Comparison of ENCODE assay signal across 10 mouse cellular contexts in genomic region chr10:92333042-92333774, GRCm38 (mm10).
DNase-seq lines count a peak whose midpoint lies in the region; ATAC-seq and TF ChIP-seq lines count a peak whose summit lies in the region.
"Had no signal": no experiment of that assay in that cellular context is flagged by ENCODE, and none has a peak within 500 bp of the region (broad histone marks: within the 10 kb centered on the region; RNA-seq: fewer than 3 reads in every experiment).

No protein-coding gene starts in this region.

- H3K9me3 ChIP-seq in stomach, embryonic 14.5 days (ENCODE audit: control insufficient read depth, low read depth, low read length), result no peaks in the 10 kb centered on the region
- H3K9me3 ChIP-seq in stomach, postnatal 0 days (ENCODE audit: control insufficient read depth, low read length), result no peaks in the 10 kb centered on the region

- no peak overlapping the region for H3K9ac ChIP-seq in stomach, embryonic 14.5 days (replicated peaks; ENCODE audit: low read depth, low read length)
- H3K9ac ChIP-seq in stomach, postnatal 0 days (ENCODE audit: low read length), result no peak overlapping the region

- peak; percentile 37; the same call in 1 of the 2 replicates for ATAC-seq in stomach, embryonic 14.5 days (ENCODE audit: insufficient number of reproducible peaks, insufficient read depth, low FRiP score, low read depth)
- no peak for ATAC-seq in stomach, postnatal 0 days (ENCODE audit: low FRiP score, low TSS enrichment)
- no peak for ATAC-seq in activated CD4-positive, CD25-positive, alpha-beta regulatory T cell, adult 4 months

- no peaks in the 10 kb centered on the region for H3K36me3 ChIP-seq in stomach, embryonic 14.5 days (ENCODE audit: control insufficient read depth, insufficient read depth, low read length)
- no peaks in the 10 kb centered on the region for H3K36me3 ChIP-seq in stomach, postnatal 0 days (ENCODE audit: control insufficient read depth, insufficient read depth, low read length)

- DNase-seq in stomach, postnatal 0 days (ENCODE audit: low spot score), result no peak
- DNase-seq in frontal cortex, adult 2 months (ENCODE audit: extremely low spot score in 1 of 2, low spot score in 1 of 2), result peak; percentile 8 to 19
- DNase-seq in mesoderm, embryonic 11.5 days (ENCODE audit: low read depth, low spot score), result peak; percentile 50
- DNase-seq in adrenal gland, adult 8-10 months, result no peak
- DNase-seq in heart, postnatal 10 days, result no peak
- no peak for DNase-seq in c-Kit-positive CD71-positive TER-119-positive erythroid progenitor cells, embryonic 14.5 days (ENCODE audit: low spot score)
- DNase-seq: cerebellum, adult 9-11 months; gastrocnemius, postnatal 36 days had no signal

- H3K4me3 ChIP-seq in stomach, embryonic 14.5 days (ENCODE audit: low read depth, low read length), result no peak overlapping the region
- H3K4me3 ChIP-seq in stomach, postnatal 0 days (ENCODE audit: low read depth, low read length), result no peak overlapping the region

- intact Hi-C loops in heart, postnatal 10 days (cut with DNase I), result no loop called here

- no peak overlapping the region for H3K4me2 ChIP-seq in stomach, embryonic 14.5 days (replicated peaks; ENCODE audit: low read depth, low read length)
- no peak overlapping the region for H3K4me2 ChIP-seq in stomach, postnatal 0 days (replicated peaks; ENCODE audit: low read depth)

- H3K27me3 ChIP-seq in stomach, embryonic 14.5 days (ENCODE audit: control insufficient read depth, insufficient read depth, low read length), result no peaks in the 10 kb centered on the region
- no peaks in the 10 kb centered on the region for H3K27me3 ChIP-seq in stomach, postnatal 0 days (ENCODE audit: control insufficient read depth, insufficient read depth, low read length)

- WGBS in stomach, embryonic 14.5 days, result 7% methylated on average over 3 of the region's 3 CpGs
- 37% methylated on average over 3 of the region's 3 CpGs for WGBS in stomach, postnatal 0 days

- no peak for TF ChIP-seq EP300 in stomach, postnatal 0 days (optimal IDR thresholded peaks at IDR 0.05)

- TF ChIP-seq CTCF in stomach, postnatal 0 days (IDR thresholded peaks at IDR 0.05; ENCODE audit: low read depth), result no peak

- peaks cover 10% of the 10 kb centered on the region; the same call in 1 of the 2 replicates for H3K4me1 ChIP-seq in stomach, embryonic 14.5 days (ENCODE audit: control insufficient read depth, insufficient read depth, low read length)
- no peaks in the 10 kb centered on the region for H3K4me1 ChIP-seq in stomach, postnatal 0 days (replicated peaks; ENCODE audit: control insufficient read depth, insufficient read depth)

- H3K27ac ChIP-seq in stomach, embryonic 14.5 days (ENCODE audit: low read length), result no peak overlapping the region
- no peak overlapping the region for H3K27ac ChIP-seq in stomach, postnatal 0 days (replicated peaks)

Comparison
In these comparisons a context has a peak if more than half of its experiments do, and no peak if none do; other contexts are left out.
1. DNase-seq: peak in frontal cortex, adult 2 months (2 of 2) and mesoderm, embryonic 11.5 days (single experiment); none in stomach, postnatal 0 days (single experiment), adrenal gland, adult 8-10 months (single experiment), heart, postnatal 10 days (0 of 2) and c-Kit-positive CD71-positive TER-119-positive erythroid progenitor cells, embryonic 14.5 days (single experiment).